Comparison of ENCODE assay signal across 8 mouse cellular contexts in the genomic region with DNA sequence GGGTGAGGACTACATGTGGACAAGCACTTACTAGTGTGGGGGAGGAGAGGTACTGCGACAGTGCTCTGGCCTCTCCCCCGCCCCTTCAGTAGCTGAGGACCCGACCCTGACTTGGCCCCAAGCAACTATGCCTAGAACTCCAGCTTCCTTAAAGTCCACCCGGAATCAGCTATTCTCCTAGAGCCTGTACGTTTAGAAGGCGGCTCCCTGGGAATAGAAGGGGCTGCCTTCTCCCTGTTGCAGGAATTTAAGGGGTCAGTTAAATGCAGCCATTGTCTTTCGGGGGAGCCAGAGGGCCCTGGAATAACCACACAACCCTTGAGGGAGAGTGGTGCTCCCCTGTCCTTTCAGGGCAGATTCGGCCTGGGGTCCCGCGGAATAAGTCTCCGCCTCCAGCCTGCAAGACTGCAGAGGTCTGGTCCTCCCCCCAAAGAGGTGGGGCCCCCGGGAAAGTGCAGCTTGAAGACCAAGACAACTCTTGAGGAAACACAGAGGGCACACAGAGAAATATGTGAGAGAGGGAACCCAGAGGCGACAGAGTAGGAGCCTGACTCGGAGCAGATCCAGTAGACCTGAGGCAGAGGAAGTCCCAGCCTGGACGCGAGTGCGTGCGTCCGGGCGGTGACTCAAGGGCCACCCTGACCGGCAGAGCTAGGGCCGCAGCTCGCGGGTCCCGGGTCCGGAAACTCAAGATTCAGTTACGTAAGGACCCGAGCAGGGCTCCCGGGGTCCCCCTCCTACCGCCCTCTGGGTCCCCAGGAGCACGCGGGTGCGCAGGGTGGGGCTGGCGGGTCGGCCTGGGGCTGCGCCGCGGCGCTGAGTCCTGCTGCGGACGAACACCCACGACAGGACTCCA. TPM values are rescaled to one million over a fixed set of nuclear protein-coding genes. Genes with fewer than 3 reads are reported as not detected.
DNase-seq lines count a peak whose midpoint lies in the region; ATAC-seq and TF ChIP-seq lines count a peak whose summit lies in the region.

Gene Gm10300, plus strand, starts transcription at position 621 of the 856 bp plus-strand sequence.

- DNase-seq in CD4-positive, CD25-positive, alpha-beta regulatory T cell, adult 2 months (ENCODE audit: low read depth, low spot score): peak; percentile 53
- peak; percentile 57 to 62 for DNase-seq in adrenal gland, adult 18-20 months (ENCODE audit: low spot score in 2 of 2)
- peak; percentile 70 for DNase-seq in kidney, postnatal 10 days
- peak; percentile 59 for DNase-seq in lung, postnatal 36 days
- DNase-seq in spleen, adult 2 months (ENCODE audit: low read depth in 1 of 2, low spot score in 2 of 2): peak in 1 of 2 experiments; percentile 29
- no peak for DNase-seq in layer of hippocampus, adult 9-11 months

- TF ChIP-seq POLR2A in spleen, adult 2 months (IDR thresholded peaks at IDR 0.05; ENCODE audit: low read depth, low read length): no peak

- H3K36me3 ChIP-seq in embryonic facial prominence, embryonic 15.5 days: no peaks in the 10 kb centered on the region
- H3K36me3 ChIP-seq in heart, embryonic 15.5 days: no peaks in the 10 kb centered on the region
- H3K36me3 ChIP-seq in spleen, adult 2 months (ENCODE audit: control insufficient read depth, insufficient read depth, low read length): peaks cover 3% of the 10 kb centered on the region; the same call in 1 of the 2 replicates

- H3K4me1 ChIP-seq in embryonic facial prominence, embryonic 15.5 days: peaks cover 27% of the 10 kb centered on the region
- H3K4me1 ChIP-seq in heart, embryonic 15.5 days (replicated peaks): peaks cover 54% of the 10 kb centered on the region
- peaks cover 5% of the 10 kb centered on the region; the same call in 1 of the 2 replicates for H3K4me1 ChIP-seq in spleen, adult 2 months (ENCODE audit: control insufficient read depth, insufficient read depth, insufficient read length)

- peak within 1 kb of the TSS; percentile 50 for H3K9ac ChIP-seq in embryonic facial prominence, embryonic 15.5 days
- peak within 1 kb of the TSS; percentile 84 for H3K9ac ChIP-seq in heart, embryonic 15.5 days

- no peaks in the 10 kb centered on the region for H3K9me3 ChIP-seq in embryonic facial prominence, embryonic 15.5 days (replicated peaks)
- no peaks in the 10 kb centered on the region for H3K9me3 ChIP-seq in heart, embryonic 15.5 days (replicated peaks)

- ATAC-seq in embryonic facial prominence, embryonic 15.5 days (ENCODE audit: insufficient number of reproducible peaks, low FRiP score, low TSS enrichment, low read depth): 0 out of 2 replicates have a peak, but pooled peaks have one; percentile 16
- ATAC-seq in heart, embryonic 15.5 days (replicated peaks; ENCODE audit: insufficient number of reproducible peaks, insufficient read depth, low FRiP score, low read depth): peak; percentile 20; the same call in 1 of the 2 replicates

- H3K27ac ChIP-seq in embryonic facial prominence, embryonic 15.5 days (replicated peaks): peak within 1 kb of the TSS; percentile 28; the same call in 1 of the 2 replicates
- peak within 1 kb of the TSS; percentile 93 for H3K27ac ChIP-seq in heart, embryonic 15.5 days
- peak within 1 kb of the TSS; percentile 56 for H3K27ac ChIP-seq in spleen, adult 2 months (ENCODE audit: insufficient read depth, low read length)

- WGBS in embryonic facial prominence, embryonic 15.5 days: 2% methylated on average over 42 of the region's 42 CpGs
- WGBS in heart, embryonic 15.5 days: under 1% methylated on average over 42 of the region's 42 CpGs
- 3% methylated on average over 42 of the region's 42 CpGs for WGBS in spleen, adult 2 months

- H3K27me3 ChIP-seq in embryonic facial prominence, embryonic 15.5 days: 0 out of 2 replicates have a peak, but pooled peaks cover 5% of the 10 kb centered on the region
- no peaks in the 10 kb centered on the region for H3K27me3 ChIP-seq in heart, embryonic 15.5 days
- H3K27me3 ChIP-seq in spleen, adult 2 months (ENCODE audit: control insufficient read depth, insufficient read depth, low read length): no peaks in the 10 kb centered on the region; the same call in 1 of the 2 replicates

- peak within 1 kb of the TSS; percentile 99 for H3K4me2 ChIP-seq in embryonic facial prominence, embryonic 15.5 days (replicated peaks)
- H3K4me2 ChIP-seq in heart, embryonic 15.5 days: peak within 1 kb of the TSS; percentile 84

- H3K4me3 ChIP-seq in embryonic facial prominence, embryonic 15.5 days (replicated peaks): peak within 1 kb of the TSS; percentile 76
- peak within 1 kb of the TSS; percentile 88 for H3K4me3 ChIP-seq in heart, embryonic 15.5 days
- H3K4me3 ChIP-seq in spleen, adult 2 months (ENCODE audit: extremely low read depth, insufficient read depth, insufficient read length): peak within 1 kb of the TSS; percentile 92

- TF ChIP-seq CTCF in spleen, adult 2 months (IDR thresholded peaks at IDR 0.05; ENCODE audit: extremely low read depth, insufficient read depth, insufficient read length, insufficient replicate concordance): no peak

RNA-seq across cellular contexts. Expression of gene Gm10300, which starts in this region (rescaled TPM):
- under 1 TPM; 0.38 to 0.46 TPM for total RNA-seq in adrenal gland, adult 18-20 months (2021)
- polyA plus RNA-seq in embryonic facial prominence, embryonic 15.5 days (2015; fragmentation: Nextera tagmentation; extraction: Ambion mirVana): 0.09 and 0.13 TPM in 2 replicates
- polyA plus RNA-seq in heart, embryonic 15.5 days (2015; fragmentation: Nextera tagmentation; extraction: Ambion mirVana): 0.10 and 0.18 TPM in 2 replicates
- 0.11 and 0.19 TPM in 2 replicates for polyA plus RNA-seq in spleen, adult 2 months (2012; rRNA removed)

Comparison
In these comparisons a context has a peak if more than half of its experiments do, and no peak if none do; other contexts are left out.
1. Peak in DNase-seq in adrenal gland, adult 18-20 months; RNA of the gene not detected or under 1 TPM.
2. Peak in ATAC-seq, H3K4me3 ChIP-seq, H3K27ac ChIP-seq, H3K9ac ChIP-seq and H3K4me2 ChIP-seq in embryonic facial prominence, embryonic 15.5 days; RNA of the gene not detected or under 1 TPM.
3. Peak in ATAC-seq, H3K4me3 ChIP-seq, H3K27ac ChIP-seq, H3K9ac ChIP-seq and H3K4me2 ChIP-seq in heart, embryonic 15.5 days; RNA of the gene not detected or under 1 TPM.
4. H3K27ac ChIP-seq: peak in every context shown above with its lines; median percentile 93 in heart, embryonic 15.5 days; 56 in spleen, adult 2 months; 28 in embryonic facial prominence, embryonic 15.5 days.